Mouse (Mus musculus) T-helper 17 cell (primary cell): ENCODE measurements around the gene Rnaset2b.
"Not testable (repeated sequence)": the region's sequence is repeated elsewhere in the genome, so short reads cannot be mapped to it uniquely, and the experiment has no call there.

Source experiments
- in situ Hi-C, 2 experiments: fragments of 300-600 bp; cut with MboI, MseI; formaldehyde crosslinking; loops; 1 replicate in 1 of 2; 2 replicates in 1 of 2; pipeline ENCODE4 v1.15.1; 2025; ENCODE audit warnings: high pct_unique_total_duplicates in 2 of 2

Gene Rnaset2b

DNA sequence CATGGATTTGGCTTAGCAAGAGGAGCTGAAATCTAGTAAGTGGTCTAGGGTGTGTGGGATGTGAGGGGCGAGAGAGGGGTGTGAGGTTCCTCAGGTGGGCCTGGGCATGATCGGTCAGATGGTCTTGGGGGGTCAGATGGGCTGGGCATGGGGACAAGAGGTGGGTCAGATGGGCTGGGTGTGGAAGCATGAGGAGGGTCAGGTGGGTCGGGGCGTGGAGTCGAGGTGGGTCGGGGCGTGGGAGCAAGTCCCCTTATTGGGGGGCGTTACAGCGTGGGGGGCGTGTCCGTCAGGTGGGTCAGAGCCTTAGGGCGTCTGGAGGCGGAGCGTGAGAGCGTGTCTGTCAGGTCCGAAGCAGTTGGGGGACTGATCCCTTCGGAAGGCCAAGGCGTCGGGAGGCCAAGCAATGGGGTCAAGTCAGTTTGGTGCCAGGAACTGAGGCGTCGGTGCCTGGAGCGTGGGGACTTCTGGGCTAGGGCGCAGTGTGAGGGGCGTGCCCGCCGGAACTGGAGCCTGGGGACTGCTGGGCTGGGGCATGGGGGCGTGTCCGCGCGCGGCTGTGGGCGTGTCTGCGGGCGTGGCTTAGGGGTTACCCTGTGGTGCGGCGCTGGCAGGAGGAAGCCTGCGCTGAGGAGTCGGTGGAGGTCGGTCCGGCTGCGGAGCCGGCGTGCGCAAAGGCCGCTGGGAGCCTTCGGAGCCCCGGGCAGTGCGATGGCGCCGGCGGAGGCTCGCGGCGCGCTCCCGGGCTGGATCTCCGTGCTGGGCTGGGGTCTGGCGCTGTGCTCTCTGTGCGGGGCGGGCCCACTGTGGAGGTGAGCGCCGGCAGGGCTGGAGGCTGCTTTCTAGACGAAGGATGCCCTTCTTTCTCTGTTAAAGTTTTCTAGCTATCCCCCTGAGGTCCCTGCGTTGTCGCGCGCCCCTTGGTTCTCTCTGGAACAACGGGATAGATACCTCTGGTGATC, 8.1 kb downstream of the Rnaset2b start, which contains the start of gene Gm49721:
Gm49721 (plus strand) TSS at position 618 of the 962 bp plus-strand sequence.
- in situ Hi-C loops: not testable (repeated sequence)

DNA sequence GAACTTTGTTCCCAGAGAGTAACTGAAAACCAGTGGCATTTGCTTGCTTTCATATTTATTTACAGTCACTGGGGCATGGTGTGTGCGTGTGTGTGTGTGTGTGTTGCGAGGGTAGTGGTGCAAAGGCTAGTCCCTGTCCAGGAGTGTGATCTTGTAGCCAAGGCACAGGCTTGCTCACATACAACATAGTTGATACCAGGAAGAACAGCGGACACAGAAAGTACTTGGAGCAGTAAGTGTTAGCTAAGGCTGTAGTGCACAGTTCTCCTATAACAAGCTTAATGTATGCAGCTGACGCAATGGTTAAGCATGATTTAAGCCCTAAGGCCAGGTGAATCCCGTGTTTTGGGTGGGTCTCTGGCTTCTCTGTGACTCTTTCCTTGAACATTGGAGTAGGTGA, 8.9 kb downstream of the Rnaset2b start:
- in situ Hi-C loops: not testable (repeated sequence)

DNA sequence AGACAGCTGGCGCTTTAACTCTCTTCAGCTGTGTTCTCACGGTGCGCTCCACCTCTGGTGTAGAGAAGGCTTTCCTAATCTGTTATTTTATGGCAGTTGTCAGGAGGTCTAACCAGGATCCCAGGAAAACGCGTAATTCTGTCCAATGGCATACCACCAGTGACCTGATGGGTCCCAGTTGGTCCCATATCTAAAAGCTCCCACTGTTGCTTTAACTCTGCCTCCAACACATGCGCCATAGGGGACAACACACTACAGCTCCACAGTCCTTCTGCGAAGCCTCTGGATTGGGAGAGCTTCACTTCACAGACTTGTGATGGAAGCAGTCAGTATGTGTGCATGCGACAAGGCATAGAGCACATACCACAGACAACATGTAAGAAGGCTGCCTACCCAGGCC, 9.7 kb downstream of the Rnaset2b start:
- in situ Hi-C loops: not testable (repeated sequence)

DNA sequence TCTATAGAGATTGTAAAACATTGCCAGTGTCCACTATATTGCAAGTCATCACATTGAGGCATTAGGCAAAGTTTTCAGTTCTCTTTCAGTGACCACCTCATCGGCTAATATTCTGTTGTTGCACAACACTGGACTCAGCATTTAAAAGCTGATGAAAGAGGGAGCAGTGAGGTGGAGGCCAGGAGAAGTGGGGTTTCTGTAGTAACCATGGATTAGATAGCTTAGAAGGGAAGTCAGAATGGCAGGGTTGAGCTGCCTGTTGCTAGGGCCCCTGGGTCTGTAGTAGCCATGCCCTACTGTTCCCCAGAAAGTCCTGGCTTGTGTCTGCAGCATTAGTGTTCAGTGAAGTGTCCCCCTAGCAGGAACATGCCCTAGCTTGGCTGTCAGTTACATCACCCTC, 15.7 kb downstream of the Rnaset2b start:
- in situ Hi-C loops: not testable (repeated sequence)

DNA sequence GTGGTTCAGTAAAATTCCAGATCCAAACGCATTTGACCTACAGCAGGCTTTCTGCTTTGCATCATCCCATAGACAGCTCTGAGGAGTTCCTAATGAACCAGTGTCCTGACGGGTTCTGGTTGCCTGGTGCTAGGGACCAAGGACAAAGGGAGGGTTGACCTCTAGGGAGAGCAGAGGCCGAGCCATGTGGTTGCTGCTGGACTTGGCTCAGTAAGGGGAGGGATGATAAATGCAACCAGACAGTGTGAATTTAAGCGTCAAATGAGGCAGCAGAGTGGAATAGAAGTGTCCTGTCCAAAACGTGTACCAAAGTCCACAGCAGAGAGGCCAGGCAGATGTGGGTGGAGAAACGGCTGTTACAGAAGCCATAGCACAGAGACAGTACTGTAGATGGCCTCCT, 25.1 kb downstream of the Rnaset2b start:
- in situ Hi-C loops: loop anchor here (5.0 kb wide), 1 partner anchor 1137 kb away; no protein-coding TSS in a partner anchor

DNA sequence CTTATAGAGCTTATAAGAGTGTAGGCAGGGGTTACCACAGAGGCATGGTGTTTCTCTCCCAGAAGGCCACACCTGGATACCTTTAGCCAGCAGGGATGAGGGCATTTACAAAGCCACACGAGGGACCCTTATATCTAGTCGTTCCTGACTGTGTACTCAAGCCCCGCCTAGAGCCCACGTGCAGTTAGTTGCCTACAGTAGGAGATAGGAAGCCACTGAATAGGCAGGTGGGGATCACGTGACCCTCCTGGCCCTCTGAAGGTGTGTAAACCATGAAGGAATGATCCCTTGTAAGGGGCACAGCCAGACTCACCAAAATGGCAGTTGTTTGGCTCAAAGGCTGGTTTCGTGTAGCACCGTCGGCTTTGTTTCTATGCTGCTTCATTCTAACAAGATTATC, 26.4 kb downstream of the Rnaset2b start:
- in situ Hi-C loops: loop anchor here (5.0 kb wide), 1 partner anchor 1135 kb away; no protein-coding TSS in a partner anchor

DNA sequence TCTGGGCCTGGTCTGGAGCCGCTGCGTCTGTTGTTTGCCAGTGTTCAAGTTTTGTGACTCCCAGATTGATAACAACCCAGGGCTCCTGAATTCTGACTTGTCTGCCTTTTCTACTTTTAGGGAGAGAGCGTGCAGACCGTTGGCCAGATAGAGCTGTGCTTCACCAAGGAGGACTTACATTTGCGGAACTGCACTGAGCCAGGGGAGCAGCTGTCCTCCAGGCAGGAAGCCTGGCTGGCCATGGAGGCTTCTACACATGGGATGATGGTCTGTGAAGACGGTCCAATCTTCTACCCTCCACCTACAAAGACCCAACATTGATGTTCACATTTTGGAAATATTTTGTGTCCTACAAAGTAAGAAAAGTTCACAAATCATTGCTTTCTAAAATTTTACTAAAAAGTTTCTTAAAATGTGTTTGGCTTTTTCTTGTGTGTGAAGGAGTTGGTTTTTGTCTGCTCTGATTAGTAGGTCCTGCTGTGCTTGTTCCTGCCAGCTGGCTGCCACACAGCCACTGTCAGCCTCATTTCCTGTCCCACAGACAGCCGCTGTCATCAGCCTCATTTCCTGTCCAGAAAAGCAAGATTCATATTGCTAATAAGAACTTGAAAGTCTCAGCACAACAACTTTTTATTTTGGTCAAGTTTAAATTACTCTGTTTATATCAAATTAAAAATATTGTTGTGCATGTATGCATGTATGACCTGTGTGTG, 27.5 kb downstream of the Rnaset2b start:
- in situ Hi-C loops: loop anchor here (5.0 kb wide), 1 partner anchor 1134 kb away; no protein-coding TSS in a partner anchor

DNA sequence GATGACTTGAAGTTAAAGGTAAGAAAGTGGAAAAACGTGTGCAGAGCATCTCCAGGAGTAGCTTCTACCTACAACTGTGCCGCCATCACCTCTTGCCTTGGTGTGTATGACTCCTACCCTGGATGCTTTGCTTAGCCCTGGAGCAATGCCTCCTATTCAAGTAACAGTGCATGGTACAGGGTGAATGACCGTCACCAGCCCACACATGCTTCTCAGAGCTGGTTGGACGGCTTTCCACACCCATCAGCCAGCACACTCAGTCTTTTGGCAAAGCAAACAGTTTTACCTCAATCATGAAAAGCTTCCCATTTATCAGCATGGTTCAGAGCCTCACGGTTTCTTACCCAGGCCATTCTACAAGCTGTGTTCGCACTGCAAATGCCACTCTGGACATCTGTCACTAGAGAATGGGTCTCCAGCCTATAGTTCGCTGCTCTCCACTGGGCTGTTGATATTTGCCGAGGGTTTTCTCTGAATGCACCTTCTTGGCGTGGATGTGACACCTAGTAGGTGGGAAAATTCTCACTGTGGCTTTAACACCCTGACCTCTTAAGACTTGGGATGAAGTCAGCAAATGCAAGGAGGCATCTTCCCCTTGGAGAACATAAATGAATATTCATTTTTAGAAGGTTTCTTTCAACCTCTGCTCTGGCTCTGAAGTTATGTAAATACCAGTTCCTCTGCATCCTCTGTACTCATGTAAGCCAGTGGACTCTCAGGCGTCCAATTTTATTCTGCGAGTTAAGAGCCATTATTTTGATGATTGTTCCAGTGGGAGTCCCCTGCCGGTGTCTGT, 31.6 kb downstream of the Rnaset2b start:
- in situ Hi-C loops: not testable (repeated sequence)

DNA sequence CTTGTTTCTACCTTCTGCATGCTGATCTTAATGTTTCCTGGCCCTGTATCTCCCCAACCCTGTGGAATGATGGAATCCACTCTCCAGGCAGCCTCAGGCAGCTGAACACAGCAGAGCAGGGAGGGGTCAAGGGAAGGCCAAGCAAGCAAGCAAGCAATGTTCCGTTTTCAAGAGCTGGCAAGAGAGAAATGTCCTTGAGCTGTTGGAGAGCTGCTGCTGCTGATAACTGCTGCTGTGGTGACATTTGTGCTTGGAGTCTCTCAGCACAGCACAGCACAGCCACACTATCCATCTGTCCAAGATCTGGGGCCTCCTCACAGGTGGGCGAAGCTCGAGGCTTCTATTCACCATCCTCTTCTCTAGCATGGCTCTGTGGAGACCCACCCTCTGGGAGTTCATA, 33.0 kb downstream of the Rnaset2b start:
- in situ Hi-C loops: not testable (repeated sequence)

DNA sequence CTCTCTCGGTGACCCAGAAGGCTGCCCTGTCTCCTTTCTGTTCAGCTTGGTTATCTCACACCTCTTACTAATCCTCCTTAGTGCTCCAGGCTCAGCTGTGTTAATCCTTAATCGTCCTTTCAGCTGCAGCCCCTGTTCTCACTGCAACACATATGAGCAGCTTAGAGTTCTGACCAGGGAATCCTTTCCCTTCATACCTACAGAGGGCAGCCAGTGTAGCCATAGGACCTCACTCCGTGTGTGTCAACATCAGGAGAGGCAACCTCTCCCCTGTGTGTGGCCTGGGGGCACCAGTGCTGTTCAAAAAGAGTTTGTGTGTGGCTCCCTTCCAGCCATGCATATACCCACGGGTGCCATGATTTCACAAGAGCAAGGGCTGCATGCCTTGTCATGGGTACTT, 35.2 kb downstream of the Rnaset2b start:
- in situ Hi-C loops: not testable (repeated sequence)

DNA sequence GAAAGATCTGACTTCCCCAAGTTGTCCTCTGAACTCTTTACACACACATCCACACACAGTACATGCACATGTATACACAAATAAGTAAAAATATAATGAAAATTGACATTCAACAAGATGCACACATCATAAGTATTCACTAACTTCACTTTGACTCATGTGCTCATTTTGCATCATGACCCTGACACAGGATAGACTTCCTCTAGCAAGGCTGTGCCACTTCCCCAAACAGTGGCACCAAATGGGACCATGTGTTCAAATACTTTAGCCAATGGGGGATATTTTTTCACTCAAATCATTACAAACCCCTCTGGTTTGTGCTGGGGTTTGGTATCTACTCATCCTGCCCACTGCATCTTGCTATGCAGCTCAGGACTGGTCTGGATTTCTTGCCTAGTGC, 38.5 kb downstream of the Rnaset2b start:
- in situ Hi-C loops: not testable (repeated sequence)

DNA sequence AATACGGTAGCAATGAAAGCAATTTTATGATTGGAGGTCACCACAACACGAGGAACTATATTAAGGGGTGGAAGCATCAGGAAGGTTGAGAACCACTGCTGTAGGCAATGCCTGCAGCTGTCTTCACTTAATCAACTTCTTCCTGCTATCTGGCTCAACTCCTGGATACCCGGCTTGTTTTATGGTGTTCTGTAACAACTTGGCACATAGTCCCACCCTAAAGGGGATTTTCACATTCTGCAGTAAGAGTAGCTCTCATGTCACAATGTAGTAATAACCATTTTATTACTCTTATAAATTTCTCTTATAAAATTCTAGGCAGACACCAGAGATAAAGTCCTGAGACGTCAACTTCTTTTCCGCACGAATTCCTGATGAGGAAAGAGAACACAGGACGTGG, 39.0 kb downstream of the Rnaset2b start:
- in situ Hi-C loops: not testable (repeated sequence)

DNA sequence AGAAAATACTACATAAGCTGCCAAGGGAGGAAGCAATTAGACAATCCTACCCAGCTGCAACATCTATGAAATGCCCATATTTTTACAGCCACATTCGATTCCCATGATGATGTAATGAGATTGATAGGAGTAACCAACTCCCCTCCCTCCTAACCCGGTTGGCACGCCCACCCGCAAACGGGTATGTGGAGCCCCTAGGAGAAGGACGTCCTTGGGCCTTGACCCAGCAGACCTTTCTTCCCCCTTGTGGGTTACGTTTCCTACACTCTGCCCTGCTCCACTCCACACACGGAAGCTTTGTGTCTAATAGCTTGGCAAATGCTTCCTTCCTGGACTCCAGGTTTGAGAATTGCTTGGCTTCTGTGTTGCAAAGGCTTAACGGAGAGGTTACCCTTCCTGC, 39.5 kb downstream of the Rnaset2b start:
- in situ Hi-C loops: loop anchor here in 1 of 2 experiments (5.0 kb wide), 1 partner anchor 1107 kb away; no protein-coding TSS in a partner anchor

DNA sequence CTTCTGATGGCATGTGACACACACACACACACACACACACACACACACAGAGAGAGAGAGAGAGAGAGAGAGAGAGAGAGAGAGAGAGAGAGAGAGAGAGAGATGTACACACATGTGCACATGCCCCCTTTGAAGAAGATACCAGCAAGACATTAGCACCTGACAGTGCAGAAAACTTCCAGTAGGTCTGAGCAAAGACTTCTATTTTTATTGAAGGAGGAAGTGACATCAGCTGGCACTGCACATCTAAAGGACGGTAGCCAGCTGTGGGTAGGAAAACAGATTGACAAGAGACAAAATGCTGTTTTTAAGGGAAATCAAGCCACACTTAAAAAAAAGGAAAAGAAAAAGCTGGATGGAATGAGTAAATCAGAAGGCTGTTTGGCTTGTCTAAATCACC, 43.8 kb downstream of the Rnaset2b start:
- in situ Hi-C loops: loop anchor here in 1 of 2 experiments (5.0 kb wide), 1 partner anchor 1103 kb away; no protein-coding TSS in a partner anchor

DNA sequence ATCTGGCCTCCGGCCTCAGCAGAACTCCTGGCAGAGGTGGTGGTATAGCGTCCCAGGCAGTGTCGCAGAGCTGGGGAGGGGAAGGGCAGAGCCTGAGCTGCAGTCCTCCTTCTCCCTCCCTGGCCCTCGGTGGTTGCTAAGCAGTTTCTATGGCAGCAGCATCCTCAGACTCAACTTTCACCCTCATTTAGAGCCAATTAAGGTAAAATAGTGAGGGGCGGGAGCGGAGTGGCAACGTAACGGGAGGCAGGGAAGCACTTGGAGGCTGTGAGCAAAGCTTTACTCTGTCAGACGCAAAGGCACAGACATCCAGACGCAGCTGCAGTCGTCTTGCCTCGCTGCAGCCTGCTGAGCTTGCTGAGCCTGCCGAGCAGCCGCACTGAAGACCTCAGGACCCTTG, 54.8 kb downstream of the Rnaset2b start, which contains the start of gene Gm1604a:
Gm1604a (plus strand) TSS at position 312 of the 400 bp plus-strand sequence.
- in situ Hi-C loops: not testable (repeated sequence)

DNA sequence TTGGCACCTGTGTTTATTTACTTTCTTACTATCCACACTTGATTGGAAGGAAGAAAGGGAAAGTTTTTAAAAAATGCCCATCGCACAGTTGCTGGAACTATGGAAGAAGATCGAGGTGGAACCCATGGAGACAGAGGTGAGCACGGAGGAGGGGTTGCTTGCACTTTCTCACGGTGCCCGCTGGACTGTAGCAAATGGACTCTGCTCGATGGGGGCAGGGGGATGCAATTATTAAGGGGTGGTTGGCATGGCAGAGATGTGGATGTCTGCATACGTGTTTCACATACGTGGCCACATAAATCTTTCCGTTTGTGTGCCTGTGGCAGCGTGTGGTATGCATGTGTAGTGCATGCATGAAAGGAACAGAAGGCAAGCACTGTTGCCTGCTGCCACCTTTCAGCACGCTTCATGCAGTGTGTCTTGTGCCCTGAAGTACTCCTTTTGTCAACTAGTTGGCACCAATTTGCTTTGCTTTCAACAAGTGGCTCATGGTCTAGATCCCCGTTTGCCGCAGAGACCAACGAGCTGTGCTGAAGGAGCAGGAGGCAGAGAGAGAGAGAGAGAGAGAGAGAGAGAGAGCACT, 55.4 kb downstream of the Rnaset2b start:
- in situ Hi-C loops: not testable (repeated sequence)

DNA sequence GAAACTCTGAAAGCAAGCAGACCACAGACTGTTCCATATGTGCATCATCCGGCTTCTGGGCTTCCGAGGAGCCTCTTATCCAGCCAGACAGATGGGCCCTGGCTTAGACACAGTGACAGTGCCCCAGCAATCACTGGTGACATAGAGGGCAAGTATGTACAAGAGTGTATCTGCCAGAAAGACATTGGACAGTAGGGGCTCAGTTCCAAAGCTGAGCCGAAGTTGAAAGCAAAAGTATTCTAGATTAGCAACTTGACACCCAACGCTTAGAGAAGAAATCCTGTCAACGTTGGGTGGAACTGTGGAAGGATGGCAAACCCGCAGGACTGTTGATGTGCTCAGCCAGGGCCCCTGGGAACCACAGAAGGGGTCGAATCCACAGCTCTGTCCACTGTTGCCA, 59.8 kb downstream of the Rnaset2b start:
- in situ Hi-C loops: loop anchor here in 1 of 2 experiments (10.0 kb wide), 1 partner anchor 1065 kb away; no protein-coding TSS in a partner anchor

DNA sequence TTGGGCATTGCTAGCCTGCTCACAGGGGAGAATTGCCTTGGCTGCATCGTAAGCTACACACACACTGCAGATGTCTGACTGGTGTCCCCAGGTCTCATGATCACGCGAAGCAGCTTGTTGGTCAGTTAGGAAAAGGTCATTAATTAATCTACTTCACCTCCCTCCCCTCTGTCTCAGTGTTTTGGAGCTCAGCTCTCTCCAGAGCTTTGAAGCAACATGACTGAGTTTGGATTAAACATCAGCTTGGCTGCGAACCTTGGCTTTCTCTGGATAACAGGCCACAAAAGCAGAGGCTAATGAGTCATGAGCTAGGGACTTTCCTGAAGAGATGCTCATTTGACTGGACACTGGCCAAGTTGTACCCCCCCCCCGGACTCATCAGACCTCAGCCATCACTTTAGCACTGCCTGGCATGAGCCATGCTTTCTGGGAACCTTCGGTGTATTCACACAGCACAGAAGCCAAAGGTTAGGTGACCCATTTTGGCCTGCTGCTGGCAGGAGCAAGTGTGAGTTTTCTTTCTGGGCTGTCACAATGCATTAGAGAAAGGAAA, 60.3 kb downstream of the Rnaset2b start:
- in situ Hi-C loops: loop anchor here in 1 of 2 experiments (10.0 kb wide), 1 partner anchor 1064 kb away; no protein-coding TSS in a partner anchor

DNA sequence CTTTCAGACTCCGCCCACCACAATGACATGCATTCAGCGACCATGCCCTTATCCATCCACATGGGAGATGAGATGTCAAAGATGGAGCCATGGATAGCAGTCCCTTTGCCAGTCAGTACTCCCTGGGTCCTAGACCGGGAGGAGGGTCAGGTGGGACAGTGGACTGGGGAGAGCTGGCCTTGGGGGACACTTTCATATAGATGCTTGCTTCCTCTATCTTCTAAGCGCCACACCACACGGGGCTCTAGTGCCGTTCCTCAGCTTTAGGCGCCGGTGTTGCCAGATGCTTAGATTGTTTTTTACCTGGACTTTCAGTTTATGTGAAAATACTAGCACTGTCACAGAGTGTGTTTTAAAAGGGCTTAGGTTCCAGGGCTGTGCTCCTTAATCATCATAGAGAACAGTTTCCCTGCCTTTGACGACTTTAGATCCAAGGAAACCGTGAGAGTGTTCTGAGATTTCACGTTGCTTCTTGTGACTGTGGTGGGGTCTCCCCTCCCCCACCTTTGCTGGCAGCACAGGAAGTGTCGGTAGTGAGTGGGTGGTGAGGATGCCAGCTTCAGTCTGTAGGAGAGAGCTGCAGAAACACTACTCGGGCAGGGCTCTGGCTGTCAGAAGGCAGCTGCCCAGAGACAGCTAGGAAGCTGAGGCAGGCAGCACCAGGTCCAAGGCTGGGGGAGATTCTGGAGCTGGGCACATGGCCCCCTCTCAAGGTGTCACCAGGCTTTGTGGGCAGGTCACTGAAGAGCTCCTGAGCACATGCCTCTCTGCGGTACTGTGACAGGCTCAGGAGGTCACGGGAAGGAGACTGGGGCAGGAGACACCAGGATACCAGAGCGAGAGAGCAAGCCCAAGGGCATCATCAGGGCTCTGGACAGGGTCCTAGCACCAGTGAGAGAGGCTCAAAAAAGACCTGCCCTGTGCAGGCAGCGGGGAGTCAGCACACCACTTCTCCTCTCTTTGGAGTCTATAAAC, 63.0 kb downstream of the Rnaset2b start:
- in situ Hi-C loops: loop anchor here in 1 of 2 experiments (10.0 kb wide), 1 partner anchor 1061 kb away; no protein-coding TSS in a partner anchor
